Mouse (Mus musculus) heart, adult 2 months (tissue): ENCODE data around the gene Tcf7l2.

Experiments used
- CTCF ChIP-seq: fragments of 200-600 bp; IDR thresholded peaks from 2 replicates; pipeline ENCODE4 v1.8.1; 2022; ENCODE audit warnings: antibody characterized with exemption, mild to moderate bottlenecking, moderate library complexity
- EP300 ChIP-seq: fragments of 200-500 bp; IDR thresholded peaks from 2 replicates; pipeline ENCODE4 v1.6.1; 2011; ENCODE audit warnings: low read depth, low read length, control low read depth; ENCODE audit not compliant: insufficient read depth
- POLR2A ChIP-seq: fragments of 200-500 bp; IDR thresholded peaks from 2 replicates; pipeline ENCODE4 v1.6.1; 2011; ENCODE audit warnings: mild to moderate bottlenecking, low read depth, low read length, control low read depth; ENCODE audit not compliant: insufficient read depth

DNA sequence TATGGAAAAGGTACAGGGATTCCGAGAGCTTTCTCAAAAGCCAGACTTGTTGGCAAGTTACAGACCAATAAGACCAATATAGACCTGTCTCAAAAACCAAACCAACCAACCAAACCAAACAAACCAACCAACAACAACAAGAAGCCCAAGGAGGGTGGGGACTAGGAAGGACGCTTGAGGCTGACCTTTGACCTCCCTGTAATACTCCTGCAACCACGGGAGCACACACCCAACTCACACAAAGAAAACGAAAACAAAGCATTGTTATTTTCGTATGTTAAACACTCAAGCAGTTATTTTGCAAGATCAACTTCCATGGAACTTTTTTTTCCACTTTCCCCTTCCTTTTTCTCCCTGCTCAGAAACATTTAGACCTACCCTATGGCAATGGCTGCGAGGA, 5.6 kb upstream of the Tcf7l2 start:
- TF ChIP-seq CTCF (no peak), EP300 (no peak), POLR2A (no peak)
